Mouse (Mus musculus): ENCODE results near the gene Glo1.

Gene Glo1

GRCm38 (mm10) chr17:30612075-30612859 lies 14.4 kb downstream of the Glo1 start:
- peak; percentile 100 for DNase-seq (ENCODE audit: low spot score)

GRCm38 (mm10) chr17:30611221-30612074 lies 15.2 kb downstream of the Glo1 start:
- no peak for DNase-seq (ENCODE audit: low spot score)

- no peak for DNase-seq (ENCODE audit: low spot score)
Measured at GRCm38 (mm10) chr17:30610739-30611138, 15.9 kb downstream of the Glo1 start.

GRCm38 (mm10) chr17:30609980-30610307 lies 16.7 kb downstream of the Glo1 start:
- DNase-seq (ENCODE audit: low spot score): no peak

GRCm38 (mm10) chr17:30609305-30609979 lies 17.2 kb downstream of the Glo1 start:
- DNase-seq (ENCODE audit: low spot score): no peak

- no peak for DNase-seq (ENCODE audit: low spot score)
Measured at GRCm38 (mm10) chr17:30607909-30608495, 18.7 kb downstream of the Glo1 start.

GRCm38 (mm10) chr17:30607330-30607729 lies 19.3 kb downstream of the Glo1 start:
- DNase-seq (ENCODE audit: low spot score): no peak

- no peak for DNase-seq (ENCODE audit: low spot score)
Measured at GRCm38 (mm10) chr17:30606634-30607081, 20.0 kb downstream of the Glo1 start.

GRCm38 (mm10) chr17:30606206-30606605 lies 20.5 kb downstream of the Glo1 start:
- no peak for DNase-seq (ENCODE audit: low spot score)

- no peak for DNase-seq (ENCODE audit: low spot score)
Measured at GRCm38 (mm10) chr17:30605001-30605400, 21.7 kb downstream of the Glo1 start.

GRCm38 (mm10) chr17:30604296-30604695 lies 22.4 kb downstream of the Glo1 start:
- no peak for DNase-seq (ENCODE audit: low spot score)

GRCm38 (mm10) chr17:30602175-30602574 lies 24.5 kb downstream of the Glo1 start:
- no peak for DNase-seq (ENCODE audit: low spot score)

GRCm38 (mm10) chr17:30598300-30598699 lies 28.4 kb downstream of the Glo1 start:
- DNase-seq (ENCODE audit: low spot score): no peak

GRCm38 (mm10) chr17:30597786-30598185 lies 28.9 kb downstream of the Glo1 start:
- no peak for DNase-seq (ENCODE audit: low spot score)

- DNase-seq (ENCODE audit: low spot score): no peak
Measured at GRCm38 (mm10) chr17:30594846-30595245, 31.8 kb downstream of the Glo1 start.

GRCm38 (mm10) chr17:30594407-30594806 lies 32.3 kb downstream of the Glo1 start:
- no peak for DNase-seq (ENCODE audit: low spot score)

- DNase-seq (ENCODE audit: low spot score): peak; percentile 78
Measured at GRCm38 (mm10) chr17:30590417-30591198, 36.1 kb downstream of the Glo1 start.

GRCm38 (mm10) chr17:30583258-30584001 lies 43.2 kb downstream of the Glo1 start:
- DNase-seq (ENCODE audit: low spot score): no peak

- no peak for DNase-seq (ENCODE audit: low spot score)
Measured at GRCm38 (mm10) chr17:30582313-30582712, 44.4 kb downstream of the Glo1 start.

- DNase-seq (ENCODE audit: low spot score): no peak
Measured at GRCm38 (mm10) chr17:30581201-30581600, 45.5 kb downstream of the Glo1 start.

GRCm38 (mm10) chr17:30580781-30581180 lies 45.9 kb downstream of the Glo1 start:
- DNase-seq (ENCODE audit: low spot score): no peak
